Mouse (Mus musculus) skeletal muscle tissue, adult 2 months (tissue): ENCODE results near the gene Kirrel2.
"Not testable (repeated sequence)": the region's sequence is repeated elsewhere in the genome, so short reads cannot be mapped to it uniquely, and the experiment has no call there.

ENCODE experiments used
- DNase-seq: peaks from one replicate; pipeline ENCODE4 v3.0.0-alpha.2; 2012; ENCODE audit warnings: low read depth, low spot score

Gene Kirrel2

GRCm38 (mm10) chr7:30457629-30458330 is at the start of gene Kirrel2, which contains the start of gene Nphs1:
Gene Kirrel2 (minus strand): TSS chr7:30457690.
Gene Nphs1 (plus strand): TSS chr7:30458315.
- no peak for DNase-seq

GRCm38 (mm10) chr7:30501159-30501558 is 43.7 kb upstream of the Kirrel2 start:
- not testable (repeated sequence) for DNase-seq

GRCm38 (mm10) chr7:30495506-30496042 is 38.1 kb upstream of the Kirrel2 start:
- DNase-seq, result not testable (repeated sequence)

- DNase-seq, result no peak
These were observed 36.0 kb upstream of the Kirrel2 start, which contains the start of gene Prodh2 for GRCm38 (mm10) chr7:30493401-30493931. Gene Prodh2 (plus strand): TSS chr7:30493622.

- DNase-seq, result peak; percentile 32
These were observed 35.3 kb upstream of the Kirrel2 start for GRCm38 (mm10) chr7:30492765-30493164.

GRCm38 (mm10) chr7:30490957-30491307 is 33.4 kb upstream of the Kirrel2 start:
- no peak for DNase-seq

- DNase-seq, result no peak
These were observed 32.9 kb upstream of the Kirrel2 start for GRCm38 (mm10) chr7:30490251-30490956.

GRCm38 (mm10) chr7:30484250-30484649 is 26.8 kb upstream of the Kirrel2 start:
- DNase-seq, result no peak

- DNase-seq, result no peak
These were observed 20.2 kb upstream of the Kirrel2 start for GRCm38 (mm10) chr7:30477415-30478381.

GRCm38 (mm10) chr7:30476136-30476535 is 18.6 kb upstream of the Kirrel2 start:
- not testable (repeated sequence) for DNase-seq

GRCm38 (mm10) chr7:30474999-30475398 is 17.5 kb upstream of the Kirrel2 start:
- DNase-seq, result no peak

- DNase-seq, result no peak
These were observed 14.9 kb upstream of the Kirrel2 start for GRCm38 (mm10) chr7:30472411-30472810.

- DNase-seq, result no peak
These were observed 7.4 kb upstream of the Kirrel2 start for GRCm38 (mm10) chr7:30464816-30465300.

GRCm38 (mm10) chr7:30463996-30464395 is 6.5 kb upstream of the Kirrel2 start:
- DNase-seq, result no peak

- no peak for DNase-seq
These were observed 6.1 kb upstream of the Kirrel2 start for GRCm38 (mm10) chr7:30463568-30463967.

GRCm38 (mm10) chr7:30459484-30459883 is 2.0 kb upstream of the Kirrel2 start:
- DNase-seq, result no peak

GRCm38 (mm10) chr7:30456911-30457628 is 420 bp downstream of the Kirrel2 start:
- no peak for DNase-seq

- DNase-seq, result no peak
These were observed 1.0 kb downstream of the Kirrel2 start for GRCm38 (mm10) chr7:30456487-30456886.

- DNase-seq, result no peak
These were observed 3.2 kb downstream of the Kirrel2 start for GRCm38 (mm10) chr7:30454259-30454658.

- no peak for DNase-seq
These were observed 3.7 kb downstream of the Kirrel2 start for GRCm38 (mm10) chr7:30453766-30454165.
